Comparison of ENCODE assay signal across 8 mouse cellular contexts in genomic region chr1:39367045-39367444, GRCm38 (mm10). TPM values are rescaled to one million over a fixed set of nuclear protein-coding genes. Genes with fewer than 3 reads are reported as not detected.
DNase-seq lines count a peak whose midpoint lies in the region; ATAC-seq and TF ChIP-seq lines count a peak whose summit lies in the region.

No protein-coding gene starts in this region.

- WGBS in heart, embryonic 16.5 days, result 22% methylated on average over 6 of the region's 6 CpGs
- WGBS in macrophage (ENCODE audit: missing documents), result 37% methylated on average over 6 of the region's 6 CpGs

- TF ChIP-seq POLR2A in ES-Bruce4 (IDR thresholded peaks at IDR 0.05; ENCODE audit: insufficient read depth, low read length), result no peak

- H3K27ac ChIP-seq in ES-Bruce4 (ENCODE audit: insufficient read depth, low read length), result no peak overlapping the region
- 0 out of 2 replicates have a peak overlapping the region, but pooled peaks have one; percentile 15 for H3K27ac ChIP-seq in heart, embryonic 16.5 days (ENCODE audit: low read length)
- H3K27ac ChIP-seq in macrophage, result no peak overlapping the region

- H3K27me3 ChIP-seq in ES-Bruce4 (ENCODE audit: control insufficient read depth, insufficient read depth, low read length, poor library complexity, severe bottlenecking), result no peaks in the 10 kb centered on the region
- no peaks in the 10 kb centered on the region for H3K27me3 ChIP-seq in heart, embryonic 16.5 days (ENCODE audit: control insufficient read depth, insufficient read depth, low read length)

- no peaks in the 10 kb centered on the region for H3K4me1 ChIP-seq in ES-Bruce4 (ENCODE audit: control insufficient read depth, insufficient read depth, low read length)
- peaks cover 9% of the 10 kb centered on the region for H3K4me1 ChIP-seq in heart, embryonic 16.5 days (ENCODE audit: control insufficient read depth, insufficient read depth, low read length)

- TF ChIP-seq EP300 in ES-Bruce4 (IDR thresholded peaks at IDR 0.05; ENCODE audit: insufficient read depth, low read depth, low read length), result no peak

- peak overlapping the region; percentile 66 for H3K4me3 ChIP-seq in ES-Bruce4 (ENCODE audit: low read depth, low read length)
- H3K4me3 ChIP-seq in heart, embryonic 16.5 days (ENCODE audit: low read length), result peak overlapping the region; percentile 97
- peak overlapping the region; percentile 42 for H3K4me3 ChIP-seq in macrophage (ENCODE audit: inconsistent target)

- peak overlapping the region; percentile 63 for H3K4me2 ChIP-seq in heart, embryonic 16.5 days (ENCODE audit: low read depth, low read length)

- intact Hi-C loops in gastrocnemius, postnatal 14 days (cut with DNase I; ENCODE audit: low total_unique reads), result no loop called here

- H3K9me3 ChIP-seq in ES-Bruce4 (replicated peaks; ENCODE audit: control insufficient read depth, insufficient read depth, low read length, poor library complexity, severe bottlenecking), result no peaks in the 10 kb centered on the region
- no peaks in the 10 kb centered on the region for H3K9me3 ChIP-seq in heart, embryonic 16.5 days (replicated peaks; ENCODE audit: control insufficient read depth, low read length)

- H3K36me3 ChIP-seq in ES-Bruce4 (ENCODE audit: control insufficient read depth, insufficient read depth, low read length, poor library complexity, severe bottlenecking), result peaks cover 40% of the 10 kb centered on the region
- peaks cover 25% of the 10 kb centered on the region for H3K36me3 ChIP-seq in heart, embryonic 16.5 days (ENCODE audit: control insufficient read depth, insufficient read depth)
- peaks cover 30% of the 10 kb centered on the region for H3K36me3 ChIP-seq in macrophage (ENCODE audit: inconsistent target)

- peaks cover 28% of the 10 kb centered on the region for H3K79me2 ChIP-seq in macrophage (ENCODE audit: inconsistent target)

- no peak for TF ChIP-seq CTCF in ES-Bruce4 (IDR thresholded peaks at IDR 0.05; ENCODE audit: low read depth, low read length)

- peak overlapping the region; percentile 44 for H3K9ac ChIP-seq in ES-Bruce4 (ENCODE audit: low read depth, poor library complexity, severe bottlenecking)
- peak overlapping the region; percentile 72 for H3K9ac ChIP-seq in heart, embryonic 16.5 days (ENCODE audit: low read length)

- DNase-seq in heart, adult 11 months, result peak; percentile 92
- DNase-seq in heart, adult 18-20 months, result no peak
- no peak for DNase-seq in urinary bladder, postnatal 36 days (ENCODE audit: low spot score in 2 of 2)
- no peak for DNase-seq in gastrocnemius, postnatal 14 days
- DNase-seq in left cerebral cortex, adult 11 months (ENCODE audit: low spot score), result no peak

- ATAC-seq in heart, embryonic 16.5 days (replicated peaks; ENCODE audit: extremely low read depth, insufficient read depth, low FRiP score), result no peak

RNA-seq across cellular contexts. Expression of gene Rpl31, which starts 0.6 kb away (rescaled TPM):
- total RNA-seq in heart, adult 18-20 months (2021), result 100 to 1,000 TPM; 431 to 565 TPM
- polyA plus RNA-seq in ES-Bruce4 (2011; ENCODE audit: insufficient read depth, insufficient read length, low read depth, missing spikeins) (2,420 and 2,624 TPM in 2 replicates), macrophage (2018) (365 to 739 TPM (median 719 TPM) in 3 replicates)
- polyA plus RNA-seq in heart, embryonic 16.5 days (2015; fragmentation: Nextera tagmentation; extraction: Ambion mirVana), result 254 and 278 TPM in 2 replicates
- total RNA-seq in macrophage (2018; cell fraction: chromatin; rRNA removed), result 100 to 1,000 TPM in 1 of 26 experiments, 10 to 100 TPM in 25; 28.4 to 154 (median 62.4) TPM
- total RNA-seq in macrophage (2018; cell fraction: cytosol; rRNA removed), result 100 to 1,000 TPM; 220 to 747 (median 375) TPM
- total RNA-seq in macrophage (2018; cell fraction: nucleus; rRNA removed), result 100 to 1,000 TPM in 2 of 26 experiments, 10 to 100 TPM in 24; 47.9 to 154 (median 74.1) TPM
- total RNA-seq in gastrocnemius, postnatal 14 days (2021), result 100 to 1,000 TPM; 642 to 745 TPM

Comparison
In these comparisons a context has a peak if more than half of its experiments do, and no peak if none do; other contexts are left out.
1. H3K4me3 ChIP-seq: peak in every context shown above with its lines; median percentile 97 in heart, embryonic 16.5 days; 66 in ES-Bruce4; 42 in macrophage.